Mouse (Mus musculus) Patski (cell line): ENCODE results near the gene Nxpe2. TPM values are rescaled to one million over a fixed set of nuclear protein-coding genes. Genes with fewer than 3 reads are reported as not detected.
"Not testable (repeated sequence)": the region's sequence is repeated elsewhere in the genome, so short reads cannot be mapped to it uniquely, and the experiment has no call there.

Experiments
- ATAC-seq: fragments of 100-300 bp; one replicate; pipeline ENCODE4 v1.8.0; 2021
- CTCF ChIA-PET: fragments of 350-600 bp; sonication (Branson Sonifier 250); formaldehyde crosslinking; loops from one replicate; lab custom pipeline; 2022; ENCODE audit warnings: inconsistent platforms; lab: Charles Lee
- POLR2A ChIA-PET: fragments of 350-600 bp; sonication (Branson Sonifier 250); formaldehyde crosslinking; loops from one replicate; lab custom pipeline; 2022; ENCODE audit warnings: antibody characterized with exemption, inconsistent platforms; lab: Charles Lee
- DNase-seq: peaks from one replicate; pipeline ENCODE4 v3.0.0-alpha.2; 2011; ENCODE audit warnings: low read depth, low spot score
- H3K27me3 ChIP-seq: fragments of 371-371 bp; one replicate; pipeline ENCODE4 v1.5.1; 2021
- CTCF ChIP-seq: fragments of 100-300 bp; IDR thresholded peaks from one replicate; pipeline ENCODE4 v1.5.1; 2021
- in situ Hi-C: fragments of 300-500 bp; cut with MboI; formaldehyde crosslinking; loops from 3 replicates; pipeline ENCODE4 v1.11.1; 2018; ENCODE audit warnings: low pct_unique_long_range_greater_than_20kb, mixed read lengths
- polyA plus RNA-seq: library from polyadenylated mRNA; unstranded; gene quantifications from one replicate; pipeline ENCODE4 v1.2.3, GENCODE M21; 2021

Nxpe2 gene
- polyA plus RNA-seq, 1 experiment from 2014 or later, result 0.10 TPM

GRCm38 (mm10) chr9:48345866-48346265 is 7.4 kb downstream of the Nxpe2 start:
- DNase-seq, result peak; percentile 6
- CTCF ChIA-PET, result no interaction called here
- in situ Hi-C loops, result no loop called here
- POLR2A ChIA-PET, result interaction anchor here (0.6 kb wide), 1 partner anchor 1494 kb away, joined by 3 read pairs; no protein-coding TSS in a partner anchor
- TF ChIP-seq CTCF, result no peak
- no peak for ATAC-seq
- no peaks in the 10 kb centered on the region for H3K27me3 ChIP-seq

GRCm38 (mm10) chr9:48345456-48345855 is 7.8 kb downstream of the Nxpe2 start:
- in situ Hi-C loops, result no loop called here
- no peak for TF ChIP-seq CTCF
- CTCF ChIA-PET, result no interaction called here
- no peaks in the 10 kb centered on the region for H3K27me3 ChIP-seq
- POLR2A ChIA-PET, result interaction anchor here (0.6 kb wide), 1 partner anchor 1494 kb away, joined by 3 read pairs; no protein-coding TSS in a partner anchor
- DNase-seq (no peak), ATAC-seq (no peak)

- in situ Hi-C loops, result no loop called here
- no peaks in the 10 kb centered on the region for H3K27me3 ChIP-seq
- ChIA-PET POLR2A (no interaction called here), CTCF (interaction anchor here (1.1 kb wide), 1 partner anchor 14 kb away, joined by 3 read pairs; no protein-coding TSS in a partner anchor)
- TF ChIP-seq CTCF, result no peak
- ATAC-seq (no peak), DNase-seq (no peak)
Measured at GRCm38 (mm10) chr9:48340708-48341380, 12.4 kb downstream of the Nxpe2 start.

GRCm38 (mm10) chr9:48339563-48339962 is 13.7 kb downstream of the Nxpe2 start:
- ChIA-PET POLR2A (no interaction called here), CTCF (no interaction called here)
- no peak for ATAC-seq
- in situ Hi-C loops, result no loop called here
- peaks cover 4% of the 10 kb centered on the region for H3K27me3 ChIP-seq
- TF ChIP-seq CTCF, result no peak
- no peak for DNase-seq

- CTCF ChIA-PET, result no interaction called here
- POLR2A ChIA-PET, result no interaction called here
- ATAC-seq (no peak), DNase-seq (no peak)
- in situ Hi-C loops, result no loop called here
- no peak for TF ChIP-seq CTCF
- peaks cover 8% of the 10 kb centered on the region for H3K27me3 ChIP-seq
Measured at GRCm38 (mm10) chr9:48338783-48339455, 14.3 kb downstream of the Nxpe2 start.

- peaks cover 4% of the 10 kb centered on the region for H3K27me3 ChIP-seq
- no peak for DNase-seq
- CTCF ChIA-PET, result interaction anchor here (1.6 kb wide), 1 partner anchor 8 kb away, joined by 3 read pairs; no protein-coding TSS in a partner anchor
- TF ChIP-seq CTCF, result no peak
- ATAC-seq, result no peak
- in situ Hi-C loops, result no loop called here
- POLR2A ChIA-PET, result no interaction called here
Measured at GRCm38 (mm10) chr9:48329597-48329996, 23.7 kb downstream of the Nxpe2 start.

- DNase-seq, result no peak
- TF ChIP-seq CTCF, result no peak
- ChIA-PET POLR2A (no interaction called here), CTCF (interaction anchor here (1.6 kb wide), 1 partner anchor 14 kb away, joined by 3 read pairs; no protein-coding TSS in a partner anchor)
- in situ Hi-C loops, result no loop called here
- H3K27me3 ChIP-seq, result no peaks in the 10 kb centered on the region
- no peak for ATAC-seq
Measured at GRCm38 (mm10) chr9:48326338-48326737, 26.9 kb downstream of the Nxpe2 start.

GRCm38 (mm10) chr9:48315825-48316224 is 37.4 kb downstream of the Nxpe2 start:
- no peak for ATAC-seq
- no peak for TF ChIP-seq CTCF
- in situ Hi-C loops, result no loop called here
- DNase-seq, result no peak
- ChIA-PET CTCF (no interaction called here), POLR2A (interaction anchor here (0.7 kb wide), 1 partner anchor 200 kb away, joined by 3 read pairs; no protein-coding TSS in a partner anchor)
- no peaks in the 10 kb centered on the region for H3K27me3 ChIP-seq

- in situ Hi-C loops, result no loop called here
- POLR2A ChIA-PET, result no interaction called here
Measured at GRCm38 (mm10) chr9:48314194-48314593, 39.1 kb downstream of the Nxpe2 start.

GRCm38 (mm10) chr9:48311241-48311640 is 42.0 kb downstream of the Nxpe2 start:
- CTCF ChIA-PET, result no interaction called here
- TF ChIP-seq CTCF, result no peak
- in situ Hi-C loops, result no loop called here
- DNase-seq, result no peak
- ATAC-seq, result no peak
- H3K27me3 ChIP-seq, result no peaks in the 10 kb centered on the region
- POLR2A ChIA-PET, result no interaction called here

More at GRCm38 (mm10) chr9:48314194-48314593, 39.1 kb downstream of the Nxpe2 start:
- no peak for ATAC-seq
- CTCF ChIA-PET, result no interaction called here
- DNase-seq, result no peak
- no peak for TF ChIP-seq CTCF
- H3K27me3 ChIP-seq, result no peaks in the 10 kb centered on the region

- CTCF ChIA-PET, result not testable (repeated sequence)
Measured at GRCm38 (mm10) chr9:48303564-48303963, 49.7 kb downstream of the Nxpe2 start.

More at GRCm38 (mm10) chr9:48303564-48303963, 49.7 kb downstream of the Nxpe2 start:
- POLR2A ChIA-PET, in situ Hi-C loops, ATAC-seq, H3K27me3 ChIP-seq, DNase-seq: not testable (repeated sequence)
